Mouse (Mus musculus): Measurements from ENCODE around the gene Slc26a3. TPM values are rescaled to one million over a fixed set of nuclear protein-coding genes. Genes with fewer than 3 reads are reported as not detected.

Gene Slc26a3
- 0.19 TPM in 1 of 2 replicates, not detected in the other for total RNA-seq (2014; rRNA removed)
- 0.07 and 0.15 TPM in 2 replicates for polyA plus RNA-seq (2015; fragmentation: Nextera tagmentation; extraction: Ambion mirVana)

GRCm38 (mm10) chr12:31390571-31390970 lies at the start of gene Slc26a3:
Gene Slc26a3, plus strand, starts transcription at chr12:31390871.
- H3K9ac ChIP-seq (replicated peaks; ENCODE audit: low read length, poor library complexity, severe bottlenecking), result no peak within 1 kb of the TSS
- H3K27ac ChIP-seq (ENCODE audit: low read depth, low read length), result no peak within 1 kb of the TSS
- DNase-seq (ENCODE audit: low spot score) (no peak), ATAC-seq (ENCODE audit: low FRiP score) (no peak)
- no peak within 1 kb of the TSS for H3K4me3 ChIP-seq (ENCODE audit: low read depth, low read length)
- no peak within 1 kb of the TSS for H3K4me2 ChIP-seq (ENCODE audit: low read depth, low read length, poor library complexity, severe bottlenecking)
- no peaks in the 10 kb centered on the region for H3K4me1 ChIP-seq (ENCODE audit: insufficient read depth, low read length)
- no peaks in the 10 kb centered on the region for H3K36me3 ChIP-seq (ENCODE audit: insufficient read depth, low read length)
- TF ChIP-seq CTCF (IDR thresholded peaks at IDR 0.05), result no peak
- H3K9me3 ChIP-seq (ENCODE audit: low read length), result no peaks in the 10 kb centered on the region
- WGBS, result 83% methylated on average over 3 of the region's 3 CpGs
- no peaks in the 10 kb centered on the region for H3K27me3 ChIP-seq (ENCODE audit: insufficient read depth, low read length)

- 32% methylated on average over 15 of the region's 15 CpGs for WGBS
- DNase-seq (ENCODE audit: low spot score) (no peak), ATAC-seq (ENCODE audit: low FRiP score) (0 out of 2 replicates have a peak, but pooled peaks have one; percentile 2)
- Histone ChIP-seq H3K9ac (replicated peaks; ENCODE audit: low read length, poor library complexity, severe bottlenecking) (peak overlapping the region; percentile 94), H3K4me2 (ENCODE audit: low read depth, low read length, poor library complexity, severe bottlenecking) (peak overlapping the region; percentile 62), H3K27ac (ENCODE audit: low read depth, low read length) (peak overlapping the region; percentile 83; the same call in 1 of the 2 replicates), H3K9me3 (ENCODE audit: low read length) (no peaks in the 10 kb centered on the region), H3K27me3 (ENCODE audit: insufficient read depth, low read length) (no peaks in the 10 kb centered on the region), H3K4me3 (ENCODE audit: low read depth, low read length) (peak overlapping the region; percentile 98), H3K4me1 (ENCODE audit: insufficient read depth, low read length) (peaks cover 4% of the 10 kb centered on the region), H3K36me3 (ENCODE audit: insufficient read depth, low read length) (peaks cover 4% of the 10 kb centered on the region)
- TF ChIP-seq CTCF (IDR thresholded peaks at IDR 0.05), result no peak
Observed at GRCm38 (mm10) chr12:31350191-31350943, 40.3 kb upstream of the Slc26a3 start.

- Histone ChIP-seq H3K9me3 (ENCODE audit: low read length) (no peaks in the 10 kb centered on the region), H3K27ac (ENCODE audit: low read depth, low read length) (peak within 1 kb of the TSS; percentile 83), H3K4me3 (ENCODE audit: low read depth, low read length) (peak within 1 kb of the TSS; percentile 98), H3K27me3 (ENCODE audit: insufficient read depth, low read length) (no peaks in the 10 kb centered on the region), H3K4me1 (ENCODE audit: insufficient read depth, low read length) (peaks cover 4% of the 10 kb centered on the region), H3K36me3 (ENCODE audit: insufficient read depth, low read length) (peaks cover 4% of the 10 kb centered on the region), H3K9ac (replicated peaks; ENCODE audit: low read length, poor library complexity, severe bottlenecking) (peak within 1 kb of the TSS; percentile 94), H3K4me2 (ENCODE audit: low read depth, low read length, poor library complexity, severe bottlenecking) (peak within 1 kb of the TSS; percentile 62)
- WGBS, result 6% methylated on average over 64 of the region's 66 CpGs
- peak; percentile 29; the same call in 1 of the 2 replicates for TF ChIP-seq CTCF (IDR thresholded peaks at IDR 0.05)
- ATAC-seq (ENCODE audit: low FRiP score) (peak; percentile 100), DNase-seq (ENCODE audit: low spot score) (peak; percentile 97)
Observed at GRCm38 (mm10) chr12:31350944-31351928, 39.4 kb upstream of the Slc26a3 start, which contains the start of gene Dld. Gene Dld, minus strand, starts transcription at chr12:31351453.

GRCm38 (mm10) chr12:31366428-31366827 lies 24.2 kb upstream of the Slc26a3 start:
- Histone ChIP-seq H3K27me3 (ENCODE audit: insufficient read depth, low read length) (no peaks in the 10 kb centered on the region), H3K27ac (ENCODE audit: low read depth, low read length) (no peak overlapping the region), H3K4me2 (ENCODE audit: low read depth, low read length, poor library complexity, severe bottlenecking) (no peak overlapping the region), H3K4me3 (ENCODE audit: low read depth, low read length) (no peak overlapping the region), H3K36me3 (ENCODE audit: insufficient read depth, low read length) (no peaks in the 10 kb centered on the region), H3K9me3 (ENCODE audit: low read length) (no peaks in the 10 kb centered on the region), H3K4me1 (ENCODE audit: insufficient read depth, low read length) (no peaks in the 10 kb centered on the region), H3K9ac (replicated peaks; ENCODE audit: low read length, poor library complexity, severe bottlenecking) (no peak overlapping the region)
- 61% methylated on average over 3 of the region's 3 CpGs for WGBS
- TF ChIP-seq CTCF (IDR thresholded peaks at IDR 0.05), result no peak
- ATAC-seq (ENCODE audit: low FRiP score) (no peak), DNase-seq (ENCODE audit: low spot score) (no peak)

- no peaks in the 10 kb centered on the region for H3K27me3 ChIP-seq (ENCODE audit: insufficient read depth, low read length)
- DNase-seq (ENCODE audit: low spot score) (no peak), ATAC-seq (ENCODE audit: low FRiP score) (no peak)
- 84% methylated on average over 5 of the region's 5 CpGs for WGBS
- no peaks in the 10 kb centered on the region for H3K36me3 ChIP-seq (ENCODE audit: insufficient read depth, low read length)
- no peak for TF ChIP-seq CTCF (IDR thresholded peaks at IDR 0.05)
- H3K4me2 ChIP-seq (ENCODE audit: low read depth, low read length, poor library complexity, severe bottlenecking), result no peak overlapping the region
- H3K4me1 ChIP-seq (ENCODE audit: insufficient read depth, low read length), result no peaks in the 10 kb centered on the region
- H3K9ac ChIP-seq (replicated peaks; ENCODE audit: low read length, poor library complexity, severe bottlenecking), result no peak overlapping the region
- H3K9me3 ChIP-seq (ENCODE audit: low read length), result no peaks in the 10 kb centered on the region
- H3K27ac ChIP-seq (ENCODE audit: low read depth, low read length), result no peak overlapping the region
- no peak overlapping the region for H3K4me3 ChIP-seq (ENCODE audit: low read depth, low read length)
Observed at GRCm38 (mm10) chr12:31367721-31368120, 22.9 kb upstream of the Slc26a3 start.
